Mouse (Mus musculus): ENCODE measurements around the gene Atp13a5.

Atp13a5 gene

GRCm38 (mm10) chr16:29205581-29205980, 173.0 kb downstream of the Atp13a5 start:
- no peak for DNase-seq (ENCODE audit: low spot score in 2 of 2)

GRCm38 (mm10) chr16:29204875-29205274, 173.7 kb downstream of the Atp13a5 start:
- DNase-seq (ENCODE audit: low spot score in 2 of 2): no peak

GRCm38 (mm10) chr16:29201146-29201545, 177.4 kb downstream of the Atp13a5 start:
- no peak for DNase-seq (ENCODE audit: low spot score in 2 of 2)

- no peak for DNase-seq (ENCODE audit: low spot score in 2 of 2)
These were observed 180.1 kb downstream of the Atp13a5 start for GRCm38 (mm10) chr16:29198461-29198860.

GRCm38 (mm10) chr16:29195156-29195555, 183.4 kb downstream of the Atp13a5 start:
- DNase-seq (ENCODE audit: low spot score in 2 of 2): no peak

- DNase-seq (ENCODE audit: low spot score in 2 of 2): peak in 1 of 2 experiments; percentile 28
These were observed 184.6 kb downstream of the Atp13a5 start for GRCm38 (mm10) chr16:29193981-29194380.

- peak in 1 of 2 experiments; percentile 31 for DNase-seq (ENCODE audit: low spot score in 2 of 2)
These were observed 185.6 kb downstream of the Atp13a5 start for GRCm38 (mm10) chr16:29192911-29193310.
